Mouse (Mus musculus) G1E (cell line): ENCODE results near the gene Rpl7l1. TPM values are rescaled to one million over a fixed set of nuclear protein-coding genes. Genes with fewer than 3 reads are reported as not detected.
A peak's percentile ranks its signal among the peaks of the same experiment; 100 is the strongest.

ENCODE experiments used
- ATAC-seq: 2 replicates; pipeline ENCODE4 v1.8.0; 2016; ENCODE audit warnings: mild to moderate bottlenecking; ENCODE audit not compliant: insufficient number of reproducible peaks, poor library complexity, low FRiP score, severe bottlenecking; ENCODE audit errors: extremely low read depth
- DNase-seq: peaks from one replicate; pipeline ENCODE4 v3.0.0; 2012; ENCODE audit warnings: low spot score
- H3K27me3 ChIP-seq: 2 replicates; pipeline ENCODE4 v1.6.1; 2012; ENCODE audit warnings: mild to moderate bottlenecking, low read length, inconsistent platforms; ENCODE audit not compliant: insufficient read depth
- H3K36me3 ChIP-seq: replicated peaks from 2 replicates; pipeline ENCODE3; 2012; ENCODE audit warnings: mild to moderate bottlenecking, inconsistent platforms
- H3K4me1 ChIP-seq: 2 replicates; pipeline ENCODE4 v1.6.1; 2012; ENCODE audit warnings: low read depth, low read length, inconsistent platforms, mixed read lengths; ENCODE audit not compliant: insufficient read depth
- H3K4me3 ChIP-seq: 2 replicates; pipeline ENCODE4 v1.5.1; 2012; ENCODE audit warnings: low read depth, mild to moderate bottlenecking, inconsistent platforms, low read length, moderate library complexity, mixed read lengths
- H3K9me3 ChIP-seq: replicated peaks from 2 replicates; pipeline ENCODE4 v1.6.1; 2012; ENCODE audit warnings: inconsistent platforms
- CTCF ChIP-seq: IDR thresholded peaks from 2 replicates; pipeline ENCODE4 v1.5.1; 2012; ENCODE audit warnings: low read depth, low read length, inconsistent platforms, mixed read lengths
- GATA1 ChIP-seq: IDR thresholded peaks from 2 replicates; pipeline ENCODE4 v1.6.1; 2012; ENCODE audit warnings: borderline replicate concordance, low read length, inconsistent platforms, mixed read lengths
- GATA2 ChIP-seq: IDR thresholded peaks from 2 replicates; pipeline ENCODE4 v1.6.1; 2012; ENCODE audit warnings: low read depth, low read length, inconsistent platforms, borderline replicate concordance
- POLR2AphosphoS5 ChIP-seq: IDR thresholded peaks from 2 replicates; pipeline ENCODE4 v1.6.1; 2012; ENCODE audit warnings: low read depth, low read length, inconsistent platforms; ENCODE audit not compliant: insufficient replicate concordance
- TAL1 ChIP-seq: conservative IDR thresholded peaks from 2 replicates; pipeline ENCODE4 v1.6.1; 2012; ENCODE audit warnings: low read depth, low read length, inconsistent platforms, mixed read lengths
- polyA plus RNA-seq: library from polyadenylated mRNA; stranded (reverse); fragments of >175 nt; gene quantifications from 2 replicates; pipeline ENCODE4 v1.2.3, GENCODE M21; 2012
- total RNA-seq, 2 experiments: library from RNA; stranded (forward) in 1 of 2; stranded (reverse) in 1 of 2; fragments of 200-1000 nt in 1 of 2; fragments of >200 nt in 1 of 2; fragmentation: Nextera tagmentation in 1 of 2; gene quantifications; 2 replicates each; pipeline ENCODE4 v1.2.3; 2014 to 2017

Rpl7l1 gene
- total and polyA plus RNA-seq, 3 experiments = 11.3 to 181 (median 154) TPM

DNA sequence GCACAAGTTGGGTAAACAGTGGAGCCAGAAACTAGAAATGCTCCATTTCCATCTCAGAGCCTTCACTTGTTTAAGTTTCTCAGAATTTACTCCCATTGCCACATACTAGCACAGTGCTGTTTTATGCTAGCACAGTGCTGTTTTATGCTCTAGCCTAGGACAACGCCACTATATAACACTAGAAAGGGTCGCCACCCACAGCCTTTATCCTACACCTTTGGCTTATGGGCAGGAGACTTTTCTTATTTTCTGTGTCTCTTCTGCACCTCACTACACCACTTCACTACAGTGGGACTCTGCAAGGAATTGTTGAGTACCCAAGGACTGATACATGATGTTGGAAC is 722 bp upstream of the Rpl7l1 start:
- ATAC-seq = no peak

DNA sequence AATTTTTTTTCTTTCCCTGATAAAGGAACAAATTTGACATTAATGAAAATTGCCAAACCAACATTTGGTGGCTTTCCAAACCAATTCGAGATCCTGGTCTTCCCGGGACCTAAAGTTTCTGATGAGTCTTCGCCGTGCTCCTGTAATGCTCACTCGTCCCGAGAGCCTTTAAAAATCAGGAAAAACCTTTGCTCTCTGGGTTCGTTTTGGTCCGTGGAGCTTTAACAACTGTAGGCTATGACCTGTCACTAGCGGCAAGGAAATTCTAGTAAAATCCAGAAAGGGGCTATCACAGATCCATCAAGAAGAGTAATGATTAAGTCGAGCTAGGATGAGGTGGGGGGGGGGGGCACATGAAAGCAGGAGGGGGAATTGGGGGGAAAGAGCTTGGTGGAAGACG is 596 bp downstream of the Rpl7l1 start:
- DNase-seq = no peak
- H3K4me3 ChIP-seq = peak overlapping the region; percentile 78
- H3K4me1 ChIP-seq = peaks cover 39% of the 10 kb centered on the region
- H3K36me3 ChIP-seq = peaks cover 39% of the 10 kb centered on the region
- no peak for TF ChIP-seq TAL1
- no peak for TF ChIP-seq CTCF
- TF ChIP-seq GATA2 = no peak
- TF ChIP-seq GATA1 = no peak
- H3K9me3 ChIP-seq = no peaks in the 10 kb centered on the region
- H3K27me3 ChIP-seq = no peaks in the 10 kb centered on the region
- no peak for ATAC-seq

More for the DNA sequence above, 722 bp upstream of the Rpl7l1 start:
- Histone ChIP-seq H3K4me3 (peak overlapping the region; percentile 78), H3K36me3 (peaks cover 26% of the 10 kb centered on the region), H3K4me1 (peaks cover 40% of the 10 kb centered on the region), H3K27me3 (no peaks in the 10 kb centered on the region), H3K9me3 (no peaks in the 10 kb centered on the region)
- TF ChIP-seq POLR2AphosphoS5 (no peak), GATA2 (no peak), CTCF (no peak), GATA1 (no peak), TAL1 (no peak)
- no peak for DNase-seq

- peaks cover 65% of the 10 kb centered on the region for H3K4me1 ChIP-seq
- DNase-seq (no peak), ATAC-seq (no peak)
- no peaks in the 10 kb centered on the region for H3K9me3 ChIP-seq
- H3K27me3 ChIP-seq = no peaks in the 10 kb centered on the region
- TF ChIP-seq GATA1 = no peak
- TF ChIP-seq TAL1 = no peak
- TF ChIP-seq CTCF = no peak
- no peak for TF ChIP-seq GATA2
- peaks cover 69% of the 10 kb centered on the region for H3K36me3 ChIP-seq
- no peak overlapping the region for H3K4me3 ChIP-seq
Measured at GRCm38 (mm10) chr17:46776087-46776486, 6.4 kb downstream of the Rpl7l1 start.

- Histone ChIP-seq H3K4me1 (peaks cover 60% of the 10 kb centered on the region), H3K4me3 (no peak overlapping the region), H3K9me3 (no peaks in the 10 kb centered on the region), H3K36me3 (peaks cover 62% of the 10 kb centered on the region), H3K27me3 (no peaks in the 10 kb centered on the region)
- ATAC-seq (no peak), DNase-seq (no peak)
- TF ChIP-seq GATA2 (no peak), GATA1 (no peak), CTCF (no peak), TAL1 (no peak), POLR2AphosphoS5 (no peak)
Measured at GRCm38 (mm10) chr17:46775070-46775469, 7.4 kb downstream of the Rpl7l1 start.

- no peak for ATAC-seq
- Histone ChIP-seq H3K27me3 (no peaks in the 10 kb centered on the region), H3K4me3 (peak overlapping the region; percentile 28; the same call in 1 of the 2 replicates), H3K36me3 (peaks cover 52% of the 10 kb centered on the region), H3K4me1 (peaks cover 51% of the 10 kb centered on the region), H3K9me3 (no peaks in the 10 kb centered on the region)
- no peak for TF ChIP-seq CTCF
- TF ChIP-seq TAL1 = no peak
- no peak for TF ChIP-seq POLR2AphosphoS5
- no peak for TF ChIP-seq GATA1
- no peak for TF ChIP-seq GATA2
- DNase-seq = no peak
Measured at GRCm38 (mm10) chr17:46774131-46774472, 8.4 kb downstream of the Rpl7l1 start.

DNA sequence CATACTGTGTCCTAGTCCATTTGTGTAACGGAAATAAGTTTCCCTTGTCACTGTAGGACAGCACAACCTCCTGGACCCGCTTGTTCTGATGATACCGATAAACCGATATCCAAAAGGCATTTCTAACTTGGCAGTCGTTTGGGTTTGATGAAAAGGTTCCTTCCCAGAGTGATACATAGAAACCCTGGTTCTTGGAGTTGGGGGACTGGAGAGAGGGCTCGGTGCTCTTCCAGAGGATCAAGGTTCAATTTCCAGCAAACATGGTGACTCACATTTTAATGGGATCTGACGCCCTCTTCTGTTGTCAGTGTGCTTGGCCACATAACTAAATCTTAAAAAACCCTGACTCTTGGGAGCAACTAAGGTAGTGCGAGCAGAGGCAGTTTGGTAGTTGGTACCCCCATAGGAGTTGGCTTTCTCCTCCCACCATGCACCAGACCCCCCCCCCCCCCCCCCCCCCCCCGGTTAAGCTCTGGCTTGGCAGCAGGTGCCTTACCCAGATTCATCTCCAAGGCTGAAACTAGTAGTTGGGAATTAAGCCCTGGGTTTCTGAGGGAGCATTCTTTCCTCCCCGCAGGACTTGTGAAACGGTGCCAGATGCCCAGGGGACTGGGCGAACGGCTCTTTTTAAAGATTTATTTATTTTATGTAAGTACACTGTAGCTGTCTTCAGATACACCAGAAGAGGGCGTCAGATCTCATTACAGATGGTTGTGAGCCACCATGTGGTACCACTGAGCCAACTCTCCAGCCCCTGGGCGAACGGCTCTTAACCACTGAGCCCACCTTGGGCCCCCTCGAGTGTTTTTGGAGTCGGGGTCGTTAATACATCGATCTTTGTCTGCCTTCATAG is 9.0 kb downstream of the Rpl7l1 start:
- no peak for ATAC-seq
- peak overlapping the region; percentile 99 for H3K4me3 ChIP-seq
- H3K9me3 ChIP-seq = no peaks in the 10 kb centered on the region
- no peaks in the 10 kb centered on the region for H3K27me3 ChIP-seq
- peaks cover 46% of the 10 kb centered on the region for H3K36me3 ChIP-seq
- peaks cover 47% of the 10 kb centered on the region for H3K4me1 ChIP-seq
- TF ChIP-seq GATA2 (no peak), POLR2AphosphoS5 (peak; percentile 11; the same call in 1 of the 2 replicates)
- DNase-seq = peak; percentile 30
